Mouse (Mus musculus): ENCODE data around the gene Fmnl2.

Fmnl2 gene

GRCm38 (mm10) chr2:53047031-53047430 lies 189.4 kb downstream of the Fmnl2 start:
- DNase-seq (ENCODE audit: low spot score) = no peak

GRCm38 (mm10) chr2:53047749-53048387 lies 190.2 kb downstream of the Fmnl2 start:
- DNase-seq (ENCODE audit: low spot score) = no peak

- no peak for DNase-seq (ENCODE audit: low spot score)
Measured at GRCm38 (mm10) chr2:53050376-53050775, 192.7 kb downstream of the Fmnl2 start.

GRCm38 (mm10) chr2:53051502-53051901 lies 193.8 kb downstream of the Fmnl2 start:
- DNase-seq (ENCODE audit: low spot score) = no peak

GRCm38 (mm10) chr2:53053714-53054113 lies 196.1 kb downstream of the Fmnl2 start:
- no peak for DNase-seq (ENCODE audit: low spot score)

- no peak for DNase-seq (ENCODE audit: low spot score)
Measured at GRCm38 (mm10) chr2:53056556-53056955, 198.9 kb downstream of the Fmnl2 start.

GRCm38 (mm10) chr2:53057291-53057690 lies 199.6 kb downstream of the Fmnl2 start:
- no peak for DNase-seq (ENCODE audit: low spot score)

GRCm38 (mm10) chr2:53061363-53062000 lies 203.8 kb downstream of the Fmnl2 start:
- DNase-seq (ENCODE audit: low spot score) = no peak

- DNase-seq (ENCODE audit: low spot score) = no peak
Measured at GRCm38 (mm10) chr2:53066973-53067372, 209.3 kb downstream of the Fmnl2 start.

GRCm38 (mm10) chr2:53070607-53071006 lies 212.9 kb downstream of the Fmnl2 start:
- peak; percentile 19 for DNase-seq (ENCODE audit: low spot score)

GRCm38 (mm10) chr2:53079693-53080286 lies 222.1 kb downstream of the Fmnl2 start:
- no peak for DNase-seq (ENCODE audit: low spot score)

GRCm38 (mm10) chr2:53082045-53082444 lies 224.4 kb downstream of the Fmnl2 start:
- no peak for DNase-seq (ENCODE audit: low spot score)

- no peak for DNase-seq (ENCODE audit: low spot score)
Measured at GRCm38 (mm10) chr2:53082501-53082900, 224.8 kb downstream of the Fmnl2 start.

- no peak for DNase-seq (ENCODE audit: low spot score)
Measured at GRCm38 (mm10) chr2:53083241-53083640, 225.6 kb downstream of the Fmnl2 start.

GRCm38 (mm10) chr2:53085617-53086202 lies 228.1 kb downstream of the Fmnl2 start:
- peak; percentile 16 for DNase-seq (ENCODE audit: low spot score)

GRCm38 (mm10) chr2:53088744-53089143 lies 231.1 kb downstream of the Fmnl2 start:
- no peak for DNase-seq (ENCODE audit: low spot score)

- no peak for DNase-seq (ENCODE audit: low spot score)
Measured at GRCm38 (mm10) chr2:53095031-53095430, 237.4 kb downstream of the Fmnl2 start.

GRCm38 (mm10) chr2:53095489-53095888 lies 237.8 kb downstream of the Fmnl2 start:
- no peak for DNase-seq (ENCODE audit: low spot score)

GRCm38 (mm10) chr2:53100093-53100492 lies 242.4 kb downstream of the Fmnl2 start:
- no peak for DNase-seq (ENCODE audit: low spot score)

GRCm38 (mm10) chr2:53101885-53102740 lies 244.5 kb downstream of the Fmnl2 start:
- no peak for DNase-seq (ENCODE audit: low spot score)

GRCm38 (mm10) chr2:53102901-53103300 lies 245.2 kb downstream of the Fmnl2 start:
- no peak for DNase-seq (ENCODE audit: low spot score)

GRCm38 (mm10) chr2:53105408-53105807 lies 247.7 kb downstream of the Fmnl2 start:
- no peak for DNase-seq (ENCODE audit: low spot score)
